Comparison of ENCODE assay signal across 24 mouse cellular contexts in the genomic region with DNA sequence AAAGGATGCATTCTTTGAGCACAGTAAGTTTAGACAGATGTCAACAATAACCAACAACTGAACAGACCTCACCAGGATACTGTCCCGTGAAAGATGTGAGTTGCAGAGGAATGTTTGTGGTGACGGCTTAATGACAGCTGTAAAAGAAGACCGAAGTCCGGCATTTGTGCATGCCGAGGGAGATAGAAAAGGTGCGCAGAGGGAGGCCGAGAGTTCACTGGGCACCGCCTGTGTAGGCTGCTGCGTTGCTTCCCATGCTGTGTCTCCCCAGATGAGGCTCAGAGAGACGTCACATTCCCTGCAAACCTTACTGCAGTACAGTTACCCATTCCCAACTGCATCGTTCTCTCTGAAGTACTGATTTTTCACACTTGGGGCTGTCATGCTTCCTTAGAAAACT.
"Had no signal": no experiment of that assay in that cellular context is flagged by ENCODE, and none has a peak within 500 bp of the region (broad histone marks: within the 10 kb centered on the region; RNA-seq: fewer than 3 reads in every experiment).

No protein-coding gene starts in this region.

- H3K4me3 ChIP-seq: lung, embryonic 15.5 days; megakaryocyte, embryonic 14.5 days; midbrain, embryonic 12.5 days; myocyte; neural tube, embryonic 13.5 days; neural tube, embryonic 15.5 days; stomach, embryonic 15.5 days had no signal

- H3K4me1 ChIP-seq: lung, embryonic 15.5 days; midbrain, embryonic 12.5 days; neural tube, embryonic 13.5 days; neural tube, embryonic 15.5 days; stomach, embryonic 15.5 days had no signal

- H3K9me3 ChIP-seq: lung, embryonic 15.5 days; megakaryocyte, embryonic 14.5 days; midbrain, embryonic 12.5 days; neural tube, embryonic 13.5 days; neural tube, embryonic 15.5 days; stomach, embryonic 15.5 days had no signal

- ATAC-seq: liver, postnatal 0 days; lung, postnatal 0 days; midbrain, embryonic 16.5 days had no signal

- H3K4me2 ChIP-seq: lung, embryonic 15.5 days; midbrain, embryonic 12.5 days; neural tube, embryonic 13.5 days; neural tube, embryonic 15.5 days; stomach, embryonic 15.5 days had no signal

- H3K9ac ChIP-seq: liver, postnatal 0 days; lung, embryonic 15.5 days; midbrain, embryonic 12.5 days; neural tube, embryonic 13.5 days; neural tube, embryonic 15.5 days; stomach, embryonic 15.5 days had no signal

- DNase-seq: liver, postnatal 0 days; lung, adult 2 months; lung, postnatal 14 days; lung, postnatal 36 days; midbrain, embryonic 14.5 days; retina, postnatal 1 day; right cerebral cortex, adult 18-20 months; right cerebral cortex, postnatal 25 days; right cerebral cortex, postnatal 4 days; spleen, adult 18-20 months; thymus, adult 2 months; thymus, postnatal 25 days; thymus, postnatal 4 days had no signal

- H3K27me3 ChIP-seq: lung, embryonic 15.5 days; megakaryocyte, embryonic 14.5 days; midbrain, embryonic 12.5 days; neural tube, embryonic 13.5 days; neural tube, embryonic 15.5 days; stomach, embryonic 15.5 days had no signal

- H3K27ac ChIP-seq: lung, embryonic 15.5 days; macrophage; midbrain, embryonic 12.5 days; neural tube, embryonic 13.5 days; neural tube, embryonic 15.5 days; stomach, embryonic 15.5 days; stomach, postnatal 0 days had no signal
